Mouse (Mus musculus) E14TG2a.4 (cell line): ENCODE measurements around the gene Farp1.

Experiments used
- CTCF ChIP-seq: conservative IDR thresholded peaks from 2 replicates; pipeline ENCODE4 v1.5.1; 2014; ENCODE audit warnings: low read length
- NANOG ChIP-seq: IDR thresholded peaks from 2 replicates; pipeline ENCODE4 v1.6.1; 2014; ENCODE audit warnings: borderline replicate concordance, low read length, mixed read lengths
- POU5F1 ChIP-seq: IDR thresholded peaks from 2 replicates; pipeline ENCODE4 v1.6.1; 2014; ENCODE audit warnings: low read length, borderline replicate concordance

GRCm38 (mm10) chr14:121322641-121323040 lies 287.6 kb downstream of the Farp1 start:
- no peak for TF ChIP-seq CTCF
- TF ChIP-seq POU5F1 = no peak
- no peak for TF ChIP-seq NANOG
